In genomic region chr11:79962125-79962876, GRCm38 (mm10) we compare ENCODE assay signal across 8 mouse cellular contexts. TPM values are rescaled to one million over a fixed set of nuclear protein-coding genes. Genes with fewer than 3 reads are reported as not detected.
DNase-seq lines count a peak whose midpoint lies in the region; ATAC-seq and TF ChIP-seq lines count a peak whose summit lies in the region.

Gene Utp6 (minus strand): TSS chr11:79962390.

- peak within 1 kb of the TSS; percentile 62 for H3K9ac ChIP-seq in embryonic facial prominence, embryonic 15.5 days
- peak within 1 kb of the TSS; percentile 70 for H3K9ac ChIP-seq in limb, embryonic 14.5 days (ENCODE audit: low read depth, low read length, severe bottlenecking)
- H3K9ac ChIP-seq in midbrain, postnatal 0 days (replicated peaks; ENCODE audit: low read length, poor library complexity, severe bottlenecking): peak within 1 kb of the TSS; percentile 24; the same call in 1 of the 2 replicates

- no peaks in the 10 kb centered on the region for H3K9me3 ChIP-seq in embryonic facial prominence, embryonic 15.5 days (replicated peaks)
- no peaks in the 10 kb centered on the region for H3K9me3 ChIP-seq in limb, embryonic 14.5 days (ENCODE audit: control insufficient read depth, low read length)
- no peaks in the 10 kb centered on the region for H3K9me3 ChIP-seq in midbrain, postnatal 0 days (ENCODE audit: low read length)

- peak within 1 kb of the TSS; percentile 35 for H3K27ac ChIP-seq in bone marrow, adult 2 months (ENCODE audit: control insufficient read depth, insufficient read depth, low read depth, low read length, poor library complexity)
- H3K27ac ChIP-seq in embryonic facial prominence, embryonic 15.5 days (replicated peaks): peak within 1 kb of the TSS; percentile 63
- peak within 1 kb of the TSS; percentile 56; the same call in 1 of the 2 replicates for H3K27ac ChIP-seq in limb, embryonic 14.5 days (replicated peaks; ENCODE audit: low read depth, low read length)
- no peak within 1 kb of the TSS for H3K27ac ChIP-seq in midbrain, postnatal 0 days (ENCODE audit: low read depth, low read length)

- peak within 1 kb of the TSS; percentile 88 for H3K4me3 ChIP-seq in bone marrow, adult 2 months (replicated peaks; ENCODE audit: control insufficient read depth, low read depth, low read length)
- peak within 1 kb of the TSS; percentile 66 for H3K4me3 ChIP-seq in embryonic facial prominence, embryonic 15.5 days (replicated peaks)
- H3K4me3 ChIP-seq in limb, embryonic 14.5 days (replicated peaks; ENCODE audit: low read length): peak within 1 kb of the TSS; percentile 62
- peak within 1 kb of the TSS; percentile 64 for H3K4me3 ChIP-seq in midbrain, postnatal 0 days (ENCODE audit: low read depth, low read length)

- DNase-seq in 416B (ENCODE audit: low read depth): peak; percentile 99
- peak; percentile 99 for DNase-seq in heart, adult 8-10 months (ENCODE audit: low spot score)
- peak; percentile 99 for DNase-seq in kidney, adult 9 months
- DNase-seq in limb, embryonic 14.5 days (ENCODE audit: low spot score): peak; percentile 99
- peak; percentile 100 for DNase-seq in midbrain, postnatal 0 days (ENCODE audit: low spot score)
- peak; percentile 99 to 100 for DNase-seq in spleen, postnatal 14 days (ENCODE audit: low spot score in 2 of 2)

- peak; percentile 46; the same call in 1 of the 2 replicates for TF ChIP-seq POLR2A in bone marrow, adult 2 months (IDR thresholded peaks at IDR 0.05; ENCODE audit: borderline replicate concordance, control insufficient read depth, low read depth, low read length)
- TF ChIP-seq POLR2A in limb, embryonic 14.5 days (IDR thresholded peaks at IDR 0.05; ENCODE audit: borderline replicate concordance, extremely low read depth, insufficient read depth, insufficient read length): peak; percentile 40; the same call in 1 of the 2 replicates

- TF ChIP-seq CTCF in bone marrow, adult 2 months (IDR thresholded peaks at IDR 0.05; ENCODE audit: control insufficient read depth, insufficient read depth, low read length): peak; percentile 83
- peak; percentile 92 for TF ChIP-seq CTCF in midbrain, postnatal 0 days (IDR thresholded peaks at IDR 0.05)

- peaks cover 18% of the 10 kb centered on the region for H3K36me3 ChIP-seq in embryonic facial prominence, embryonic 15.5 days
- peaks cover 22% of the 10 kb centered on the region for H3K36me3 ChIP-seq in limb, embryonic 14.5 days (ENCODE audit: control insufficient read depth, insufficient read depth, low read length)
- H3K36me3 ChIP-seq in midbrain, postnatal 0 days (ENCODE audit: insufficient read depth, low read length): peaks cover 6% of the 10 kb centered on the region; the same call in 1 of the 2 replicates

- H3K4me1 ChIP-seq in bone marrow, adult 2 months (ENCODE audit: control insufficient read depth, insufficient read depth, low read length): no peaks in the 10 kb centered on the region; the same call in 1 of the 2 replicates
- peaks cover 11% of the 10 kb centered on the region; the same call in 1 of the 2 replicates for H3K4me1 ChIP-seq in embryonic facial prominence, embryonic 15.5 days
- peaks cover 14% of the 10 kb centered on the region for H3K4me1 ChIP-seq in limb, embryonic 14.5 days (ENCODE audit: control insufficient read depth, insufficient read depth, low read length)
- H3K4me1 ChIP-seq in midbrain, postnatal 0 days (ENCODE audit: insufficient read depth, low read length): peaks cover 6% of the 10 kb centered on the region; the same call in 1 of the 2 replicates

- ATAC-seq in embryonic facial prominence, embryonic 15.5 days (ENCODE audit: insufficient number of reproducible peaks, low FRiP score, low TSS enrichment, low read depth): peak; percentile 91
- ATAC-seq in limb, embryonic 14.5 days (ENCODE audit: low FRiP score, low read depth): peak; percentile 94
- ATAC-seq in midbrain, postnatal 0 days (ENCODE audit: low FRiP score): peak; percentile 91

- no peaks in the 10 kb centered on the region for H3K27me3 ChIP-seq in embryonic facial prominence, embryonic 15.5 days
- H3K27me3 ChIP-seq in limb, embryonic 14.5 days (ENCODE audit: control insufficient read depth, insufficient read depth, low read length): no peaks in the 10 kb centered on the region
- no peaks in the 10 kb centered on the region for H3K27me3 ChIP-seq in midbrain, postnatal 0 days (ENCODE audit: insufficient read depth, low read length)

- H3K4me2 ChIP-seq in embryonic facial prominence, embryonic 15.5 days (replicated peaks): peak within 1 kb of the TSS; percentile 67
- peak within 1 kb of the TSS; percentile 71 for H3K4me2 ChIP-seq in limb, embryonic 14.5 days (replicated peaks; ENCODE audit: low read depth, low read length, severe bottlenecking)
- H3K4me2 ChIP-seq in midbrain, postnatal 0 days (ENCODE audit: low read depth, low read length, poor library complexity, severe bottlenecking): peak within 1 kb of the TSS; percentile 86

- WGBS in bone marrow, adult 2 months: under 1% methylated on average over 46 of the region's 46 CpGs
- WGBS in embryonic facial prominence, embryonic 15.5 days: under 1% methylated on average over 46 of the region's 46 CpGs
- under 1% methylated on average over 46 of the region's 46 CpGs for WGBS in limb, embryonic 14.5 days
- under 1% methylated on average over 46 of the region's 46 CpGs for WGBS in midbrain, postnatal 0 days

RNA-seq across cellular contexts. Expression of gene Utp6, which starts in this region (rescaled TPM):
- polyA plus RNA-seq in bone marrow, adult 2 months (2011; ENCODE audit: insufficient read depth, insufficient read length, low replicate concordance, missing spikeins): 18.1 and 27.5 TPM in 2 replicates
- 45.2 and 52.1 TPM in 2 replicates for polyA plus RNA-seq in embryonic facial prominence, embryonic 15.5 days (2015; fragmentation: Nextera tagmentation; extraction: Ambion mirVana)
- 10 to 100 TPM; 25.0 to 28.1 (median 27.3) TPM for total RNA-seq in heart, adult 8-10 months (2022)
- polyA plus RNA-seq in limb, embryonic 14.5 days (2012; rRNA removed): 20.1 and 29.9 TPM in 2 replicates
- 54.8 and 60.4 TPM in 2 replicates for polyA plus RNA-seq in limb, embryonic 14.5 days (2014; fragmentation: Nextera tagmentation; extraction: Ambion mirVana)
- total RNA-seq in midbrain, postnatal 0 days (2014; rRNA removed): 24.7 and 27.1 TPM in 2 replicates
- 18.9 and 21.0 TPM in 2 replicates for polyA plus RNA-seq in midbrain, postnatal 0 days (2015; fragmentation: Nextera tagmentation; extraction: Ambion mirVana)
